In genomic region chr6:30465586-30465985, GRCm38 (mm10) we compare ENCODE assay signal across 25 mouse cellular contexts. TPM values are rescaled to one million over a fixed set of nuclear protein-coding genes. Genes with fewer than 3 reads are reported as not detected.
DNase-seq lines count a peak whose midpoint lies in the region; ATAC-seq and TF ChIP-seq lines count a peak whose summit lies in the region.
"Had no signal": no experiment of that assay in that cellular context is flagged by ENCODE, and none has a peak within 500 bp of the region (broad histone marks: within the 10 kb centered on the region; RNA-seq: fewer than 3 reads in every experiment).

No protein-coding gene starts in this region.

- peak; percentile 29 for DNase-seq in cerebellum, adult 11-12 months
- DNase-seq in cerebellum, postnatal 25 days = no peak
- peak; percentile 92 for DNase-seq in heart, adult 11 months
- no peak for DNase-seq in heart, postnatal 4 days
- peak; percentile 24 for DNase-seq in kidney, adult 2 months
- no peak for DNase-seq in embryonic facial prominence, embryonic 10.5 days (ENCODE audit: low spot score)
- no peak for DNase-seq in thymus, postnatal 0 days (ENCODE audit: low spot score)
- DNase-seq: adrenal gland, adult 8-10 months; adrenal gland, postnatal 14 days; adrenal gland, postnatal 36 days; B cell, adult 2 months; cerebellum, adult 18-20 months; cerebellum, adult 8-10 months had no signal

- WGBS in kidney, adult 2 months = 84% methylated on average over 11 of the region's 11 CpGs
- 72% methylated on average over 11 of the region's 11 CpGs for WGBS in kidney, embryonic 16.5 days
- whole genome bisulfite sequencing in embryonic facial prominence, embryonic 10.5 days = 88% methylated on average over 11 of the region's 11 CpGs

- no peak for TF ChIP-seq POLR2A in kidney, adult 2 months (IDR thresholded peaks at IDR 0.05; ENCODE audit: low read depth, low read length)

- H3K4me1 ChIP-seq in kidney, adult 2 months (ENCODE audit: control insufficient read depth, insufficient read depth, low read length) = no peaks in the 10 kb centered on the region
- H3K4me1 ChIP-seq in kidney, embryonic 16.5 days (ENCODE audit: insufficient read depth, low read length) = peaks cover 40% of the 10 kb centered on the region
- H3K4me1 ChIP-seq in embryonic facial prominence, embryonic 10.5 days = peaks cover 68% of the 10 kb centered on the region

- no peak for ATAC-seq in kidney, embryonic 16.5 days (ENCODE audit: low FRiP score, low TSS enrichment)
- ATAC-seq: activated CD4-positive, CD25-positive, alpha-beta regulatory T cell, adult 4 months; CD4-positive, CD25-positive, alpha-beta regulatory T cell, adult 4 months; forebrain, embryonic 14.5 days; forebrain, embryonic 16.5 days; Patski had no signal

- no peaks in the 10 kb centered on the region for H3K9me3 ChIP-seq in kidney, embryonic 16.5 days (ENCODE audit: low read length)
- H3K9me3 ChIP-seq in embryonic facial prominence, embryonic 10.5 days = peaks cover 2% of the 10 kb centered on the region
- H3K9me3 ChIP-seq: embryonic facial prominence, embryonic 15.5 days; forebrain, embryonic 10.5 days; forebrain, embryonic 12.5 days; G1E had no signal

- H3K4me3 ChIP-seq in kidney, adult 2 months (ENCODE audit: insufficient read depth, low read depth, low read length) = no peak overlapping the region
- H3K4me3 ChIP-seq in kidney, embryonic 16.5 days (ENCODE audit: low read length) = no peak overlapping the region
- no peak overlapping the region for H3K4me3 ChIP-seq in embryonic facial prominence, embryonic 10.5 days
- H3K4me3 ChIP-seq: embryonic facial prominence, embryonic 13.5 days; embryonic facial prominence, embryonic 15.5 days; erythroblast, embryonic 14.5 days; forebrain, embryonic 10.5 days; forebrain, embryonic 12.5 days had no signal

- no peak overlapping the region for H3K4me2 ChIP-seq in kidney, embryonic 16.5 days (replicated peaks; ENCODE audit: low read depth, low read length)
- H3K4me2 ChIP-seq: embryonic facial prominence, embryonic 13.5 days; embryonic facial prominence, embryonic 15.5 days; forebrain, embryonic 12.5 days had no signal

- no peaks in the 10 kb centered on the region for H3K36me3 ChIP-seq in kidney, adult 2 months (ENCODE audit: control insufficient read depth, insufficient read depth, low read length)
- H3K36me3 ChIP-seq in kidney, embryonic 16.5 days (ENCODE audit: insufficient read depth, low read length) = no peaks in the 10 kb centered on the region
- H3K36me3 ChIP-seq in embryonic facial prominence, embryonic 10.5 days (replicated peaks) = 0 out of 2 replicates have a peak, but pooled peaks cover 2% of the 10 kb centered on the region
- H3K36me3 ChIP-seq: embryonic facial prominence, embryonic 13.5 days; embryonic facial prominence, embryonic 15.5 days; forebrain, embryonic 10.5 days; forebrain, embryonic 12.5 days; G1E had no signal

- no peaks in the 10 kb centered on the region for H3K27me3 ChIP-seq in kidney, adult 2 months (replicated peaks; ENCODE audit: control insufficient read depth, insufficient read depth, low read length)
- H3K27me3 ChIP-seq in kidney, embryonic 16.5 days (ENCODE audit: insufficient read depth, low read length) = no peaks in the 10 kb centered on the region
- H3K27me3 ChIP-seq in embryonic facial prominence, embryonic 10.5 days (replicated peaks; ENCODE audit: low read depth, poor library complexity, severe bottlenecking) = peaks cover 12% of the 10 kb centered on the region
- H3K27me3 ChIP-seq: embryonic facial prominence, embryonic 13.5 days; embryonic facial prominence, embryonic 15.5 days; Patski had no signal

- no peak overlapping the region for H3K27ac ChIP-seq in kidney, adult 2 months (ENCODE audit: insufficient read depth, low read depth, low read length)
- H3K27ac ChIP-seq in kidney, embryonic 16.5 days (ENCODE audit: low read length) = no peak overlapping the region
- 0 out of 2 replicates have a peak overlapping the region, but pooled peaks have one; percentile 14 for H3K27ac ChIP-seq in embryonic facial prominence, embryonic 10.5 days (replicated peaks)
- H3K27ac ChIP-seq: embryonic facial prominence, embryonic 15.5 days; forebrain, embryonic 12.5 days had no signal

- H3K9ac ChIP-seq in kidney, embryonic 16.5 days (replicated peaks; ENCODE audit: low read length) = no peak overlapping the region
- H3K9ac ChIP-seq: embryonic facial prominence, embryonic 13.5 days; embryonic facial prominence, embryonic 15.5 days; forebrain, embryonic 12.5 days had no signal

- no peak for TF ChIP-seq CTCF in kidney, adult 2 months (conservative IDR thresholded peaks at IDR 0.05; ENCODE audit: insufficient read depth, insufficient read length, low read depth, low read length)

RNA-seq across cellular contexts. Expression of gene Tmem209, which starts 44.0 kb away (rescaled TPM):
- total RNA-seq in heart, postnatal 4 days (2021) = 10 to 100 TPM; 18.0 to 20.2 TPM
- polyA plus RNA-seq in kidney, adult 2 months (2012; rRNA removed) = 27.3 and 35.2 TPM in 2 replicates
- 45.6 and 51.4 TPM in 2 replicates for polyA plus RNA-seq in kidney, embryonic 16.5 days (2015; fragmentation: Nextera tagmentation; extraction: Ambion mirVana)
- polyA plus RNA-seq in embryonic facial prominence, embryonic 10.5 days (2016; fragmentation: Nextera tagmentation; extraction: Ambion mirVana) = 41.3 and 45.7 TPM in 2 replicates
- polyA plus RNA-seq in thymus, postnatal 0 days (2015; fragmentation: Nextera tagmentation; extraction: Ambion mirVana) = 34.4 and 38.4 TPM in 2 replicates

RNA-seq across cellular contexts. Expression of gene Ssmem1, which starts 44.1 kb away (rescaled TPM):
- total RNA-seq in heart, postnatal 4 days (2021) = under 1 TPM in 1 of 2 experiments, not detected in 1; 0.52 TPM
- 0.09 TPM in 1 of 2 replicates, not detected in the other for polyA plus RNA-seq in kidney, adult 2 months (2012; rRNA removed)
- polyA plus RNA-seq in kidney, embryonic 16.5 days (2015; fragmentation: Nextera tagmentation; extraction: Ambion mirVana) = 0.17 and 0.37 TPM in 2 replicates
- polyA plus RNA-seq in embryonic facial prominence, embryonic 10.5 days (2016; fragmentation: Nextera tagmentation; extraction: Ambion mirVana) = 0.19 and 0.40 TPM in 2 replicates
- 0.12 and 0.13 TPM in 2 replicates for polyA plus RNA-seq in thymus, postnatal 0 days (2015; fragmentation: Nextera tagmentation; extraction: Ambion mirVana)
- polyA plus RNA-seq: activated CD4-positive, CD25-positive, alpha-beta regulatory T cell, adult 4 months; CD4-positive, CD25-positive, alpha-beta regulatory T cell, adult 4 months; embryonic facial prominence, embryonic 13.5 days; erythroblast, embryonic 14.5 days; forebrain, embryonic 16.5 days; G1E had no signal

Comparison
In these comparisons a context has a peak if more than half of its experiments do, and no peak if none do; other contexts are left out.
1. DNase-seq: peak in cerebellum, adult 11-12 months (single experiment), heart, adult 11 months (single experiment) and kidney, adult 2 months (single experiment); none in cerebellum, postnatal 25 days (0 of 2), heart, postnatal 4 days (single experiment), embryonic facial prominence, embryonic 10.5 days (single experiment) and thymus, postnatal 0 days (single experiment).